Mouse (Mus musculus): ENCODE measurements around the gene Blm. TPM values are rescaled to one million over a fixed set of nuclear protein-coding genes. Genes with fewer than 3 reads are reported as not detected.

Blm gene
- polyA plus RNA-seq, 1 experiment: 6.3 TPM

DNA sequence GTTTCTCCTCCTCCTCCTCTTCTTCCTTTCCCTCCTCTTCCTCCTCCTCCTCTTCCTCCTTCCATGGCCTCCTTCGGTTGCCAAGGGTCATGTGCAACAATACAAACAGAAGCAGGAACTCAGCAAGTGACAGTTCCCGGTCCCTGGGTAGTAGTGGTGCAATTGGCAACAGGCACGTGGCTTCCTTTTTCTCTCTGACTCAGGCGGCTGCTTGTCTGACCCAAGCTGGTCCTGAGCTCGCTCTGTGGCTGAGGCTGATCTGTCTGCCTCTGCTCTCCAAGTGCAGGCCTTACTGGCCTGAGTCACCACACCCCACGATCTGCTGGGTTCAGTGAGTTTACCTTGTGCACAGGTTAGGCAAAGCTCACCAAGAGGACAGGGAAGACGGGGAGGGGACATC is 108.6 kb downstream of the Blm start:
- Histone ChIP-seq H3K27me3 (ENCODE audit: control insufficient read depth, insufficient read depth, low read length) (no peaks in the 10 kb centered on the region), H3K27ac (ENCODE audit: control insufficient read depth, insufficient read depth, low read length) (0 out of 2 replicates have a peak overlapping the region, but pooled peaks have one; percentile 47), H3K4me1 (replicated peaks; ENCODE audit: control insufficient read depth, insufficient read depth, low read length) (peaks cover 6% of the 10 kb centered on the region), H3K4me3 (ENCODE audit: control insufficient read depth, insufficient read depth, low read length) (no peak overlapping the region), H3K36me3 (ENCODE audit: control insufficient read depth, insufficient read depth, low read length) (no peaks in the 10 kb centered on the region)
- 50% methylated on average over 7 of the region's 7 CpGs for WGBS
- DNase-seq: no peak
- TF ChIP-seq CTCF (IDR thresholded peaks at IDR 0.05; ENCODE audit: borderline replicate concordance, control insufficient read depth, extremely low read depth, insufficient read depth, low read length, poor library complexity) (no peak), POLR2A (IDR thresholded peaks at IDR 0.05; ENCODE audit: control insufficient read depth, extremely low read depth, insufficient read depth, low read length, poor library complexity) (no peak)

DNA sequence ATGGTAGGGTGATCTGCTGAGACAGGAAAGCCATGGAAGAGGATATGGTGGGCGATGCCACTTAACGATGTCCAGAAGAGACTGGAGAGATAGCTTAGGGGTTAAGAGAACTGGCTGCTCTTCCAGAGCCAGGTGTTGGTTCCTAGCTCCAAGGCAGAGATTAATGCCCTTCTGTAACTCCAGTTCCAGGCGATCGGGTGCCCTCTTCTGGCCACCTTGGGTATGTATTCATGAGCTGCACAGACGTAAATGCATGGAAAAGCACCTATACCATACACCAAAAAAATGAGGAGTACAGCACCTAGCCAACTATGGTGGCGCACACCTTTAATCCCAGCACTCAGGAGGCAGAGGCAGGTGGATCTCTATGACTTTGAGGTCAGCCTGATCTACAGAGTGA is 110.2 kb downstream of the Blm start:
- 93% methylated on average over 6 of the region's 6 CpGs for WGBS
- TF ChIP-seq POLR2A (IDR thresholded peaks at IDR 0.05; ENCODE audit: control insufficient read depth, extremely low read depth, insufficient read depth, low read length, poor library complexity) (no peak), CTCF (IDR thresholded peaks at IDR 0.05; ENCODE audit: borderline replicate concordance, control insufficient read depth, extremely low read depth, insufficient read depth, low read length, poor library complexity) (no peak)
- H3K4me3 ChIP-seq (ENCODE audit: control insufficient read depth, insufficient read depth, low read length): no peak overlapping the region
- H3K27ac ChIP-seq (ENCODE audit: control insufficient read depth, insufficient read depth, low read length): no peak overlapping the region
- no peaks in the 10 kb centered on the region for H3K36me3 ChIP-seq (ENCODE audit: control insufficient read depth, insufficient read depth, low read length)
- H3K27me3 ChIP-seq (ENCODE audit: control insufficient read depth, insufficient read depth, low read length): no peaks in the 10 kb centered on the region
- peak; percentile 33 for DNase-seq
- H3K4me1 ChIP-seq (replicated peaks; ENCODE audit: control insufficient read depth, insufficient read depth, low read length): peaks cover 6% of the 10 kb centered on the region

GRCm38 (mm10) chr7:80422759-80423480 is 112.0 kb downstream of the Blm start:
- peak overlapping the region; percentile 15 for H3K4me3 ChIP-seq (ENCODE audit: control insufficient read depth, insufficient read depth, low read length)
- no peak overlapping the region for H3K27ac ChIP-seq (ENCODE audit: control insufficient read depth, insufficient read depth, low read length)
- H3K4me1 ChIP-seq (replicated peaks; ENCODE audit: control insufficient read depth, insufficient read depth, low read length): peaks cover 12% of the 10 kb centered on the region
- WGBS: 50% methylated on average over 20 of the region's 20 CpGs
- H3K27me3 ChIP-seq (ENCODE audit: control insufficient read depth, insufficient read depth, low read length): no peaks in the 10 kb centered on the region
- no peaks in the 10 kb centered on the region for H3K36me3 ChIP-seq (ENCODE audit: control insufficient read depth, insufficient read depth, low read length)
- DNase-seq: peak; percentile 46
- TF ChIP-seq CTCF (IDR thresholded peaks at IDR 0.05; ENCODE audit: borderline replicate concordance, control insufficient read depth, extremely low read depth, insufficient read depth, low read length, poor library complexity) (no peak), POLR2A (IDR thresholded peaks at IDR 0.05; ENCODE audit: control insufficient read depth, extremely low read depth, insufficient read depth, low read length, poor library complexity) (no peak)

DNA sequence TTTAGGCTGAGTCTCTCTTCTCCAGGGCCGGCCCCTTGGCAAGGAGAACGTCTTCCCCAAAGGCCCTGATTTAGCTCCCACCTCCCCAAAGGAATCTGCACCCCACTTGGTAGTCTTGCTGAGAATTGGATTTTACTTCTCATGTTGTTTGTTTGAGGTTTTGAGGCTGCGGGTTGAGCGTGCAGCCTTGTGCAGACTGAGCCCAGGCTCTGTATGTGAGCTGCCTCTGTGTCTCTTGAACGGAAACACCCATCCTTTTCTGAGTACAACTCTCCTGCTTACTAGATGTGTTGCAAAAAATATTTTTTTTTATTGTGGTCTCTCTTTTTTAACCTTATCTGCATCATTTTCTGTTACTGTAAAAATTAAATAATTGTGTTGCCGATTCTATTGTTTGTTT is 113.3 kb downstream of the Blm start:
- Histone ChIP-seq H3K27ac (ENCODE audit: control insufficient read depth, insufficient read depth, low read length) (no peak overlapping the region), H3K4me1 (replicated peaks; ENCODE audit: control insufficient read depth, insufficient read depth, low read length) (peaks cover 26% of the 10 kb centered on the region)
- WGBS: 77% methylated on average over 6 of the region's 6 CpGs

GRCm38 (mm10) chr7:80420586-80420985 is 114.3 kb downstream of the Blm start:
- peaks cover 31% of the 10 kb centered on the region for H3K4me1 ChIP-seq (replicated peaks; ENCODE audit: control insufficient read depth, insufficient read depth, low read length)
- TF ChIP-seq CTCF (IDR thresholded peaks at IDR 0.05; ENCODE audit: borderline replicate concordance, control insufficient read depth, extremely low read depth, insufficient read depth, low read length, poor library complexity): no peak
- no peak for TF ChIP-seq POLR2A (IDR thresholded peaks at IDR 0.05; ENCODE audit: control insufficient read depth, extremely low read depth, insufficient read depth, low read length, poor library complexity)
- no peak for DNase-seq

More for the DNA sequence above, 113.3 kb downstream of the Blm start:
- H3K36me3 ChIP-seq (ENCODE audit: control insufficient read depth, insufficient read depth, low read length): no peaks in the 10 kb centered on the region
- H3K27me3 ChIP-seq (ENCODE audit: control insufficient read depth, insufficient read depth, low read length): no peaks in the 10 kb centered on the region
- no peak overlapping the region for H3K4me3 ChIP-seq (ENCODE audit: control insufficient read depth, insufficient read depth, low read length)
- DNase-seq: no peak
- no peak for TF ChIP-seq CTCF (IDR thresholded peaks at IDR 0.05; ENCODE audit: borderline replicate concordance, control insufficient read depth, extremely low read depth, insufficient read depth, low read length, poor library complexity)
- no peak for TF ChIP-seq POLR2A (IDR thresholded peaks at IDR 0.05; ENCODE audit: control insufficient read depth, extremely low read depth, insufficient read depth, low read length, poor library complexity)

DNA sequence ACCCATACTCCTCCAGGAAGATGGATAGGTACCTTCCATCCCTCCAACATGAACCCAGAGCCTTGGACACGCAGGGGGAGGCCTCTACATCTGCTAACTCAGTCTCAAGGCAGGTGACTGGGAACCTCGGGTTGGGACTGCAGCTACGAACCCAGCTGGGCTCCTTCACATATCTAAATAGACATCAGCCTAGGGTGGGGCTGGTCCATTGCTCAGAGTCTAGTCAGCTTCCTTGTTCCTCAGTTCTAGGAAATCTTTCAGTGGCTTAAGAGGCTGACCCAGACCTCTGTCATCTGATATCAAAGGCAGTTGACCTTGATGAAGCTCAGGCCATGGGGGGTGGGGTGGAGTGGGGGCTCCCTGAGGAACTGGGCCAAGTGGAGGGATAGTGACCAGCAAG is 115.6 kb downstream of the Blm start:
- no peak overlapping the region for H3K27ac ChIP-seq (ENCODE audit: control insufficient read depth, insufficient read depth, low read length)
- DNase-seq: no peak
- H3K36me3 ChIP-seq (ENCODE audit: control insufficient read depth, insufficient read depth, low read length): no peaks in the 10 kb centered on the region
- no peak overlapping the region for H3K4me3 ChIP-seq (ENCODE audit: control insufficient read depth, insufficient read depth, low read length)
- no peaks in the 10 kb centered on the region for H3K27me3 ChIP-seq (ENCODE audit: control insufficient read depth, insufficient read depth, low read length)
- TF ChIP-seq CTCF (IDR thresholded peaks at IDR 0.05; ENCODE audit: borderline replicate concordance, control insufficient read depth, extremely low read depth, insufficient read depth, low read length, poor library complexity): no peak
- no peak for TF ChIP-seq POLR2A (IDR thresholded peaks at IDR 0.05; ENCODE audit: control insufficient read depth, extremely low read depth, insufficient read depth, low read length, poor library complexity)
- H3K4me1 ChIP-seq (replicated peaks; ENCODE audit: control insufficient read depth, insufficient read depth, low read length): peaks cover 39% of the 10 kb centered on the region
- 73% methylated on average over 3 of the region's 3 CpGs for WGBS

More at GRCm38 (mm10) chr7:80420586-80420985, 114.3 kb downstream of the Blm start:
- Histone ChIP-seq H3K27ac (ENCODE audit: control insufficient read depth, insufficient read depth, low read length) (no peak overlapping the region), H3K36me3 (ENCODE audit: control insufficient read depth, insufficient read depth, low read length) (no peaks in the 10 kb centered on the region), H3K27me3 (ENCODE audit: control insufficient read depth, insufficient read depth, low read length) (no peaks in the 10 kb centered on the region), H3K4me3 (ENCODE audit: control insufficient read depth, insufficient read depth, low read length) (no peak overlapping the region)
- 81% methylated on average over 4 of the region's 4 CpGs for WGBS
